Mouse (Mus musculus): Measurements from ENCODE around the gene Rapgef4. TPM values are rescaled to one million over a fixed set of nuclear protein-coding genes. Genes with fewer than 3 reads are reported as not detected.

Gene Rapgef4
- polyA plus RNA-seq, 1 experiment from 2014 or later = not detected

DNA sequence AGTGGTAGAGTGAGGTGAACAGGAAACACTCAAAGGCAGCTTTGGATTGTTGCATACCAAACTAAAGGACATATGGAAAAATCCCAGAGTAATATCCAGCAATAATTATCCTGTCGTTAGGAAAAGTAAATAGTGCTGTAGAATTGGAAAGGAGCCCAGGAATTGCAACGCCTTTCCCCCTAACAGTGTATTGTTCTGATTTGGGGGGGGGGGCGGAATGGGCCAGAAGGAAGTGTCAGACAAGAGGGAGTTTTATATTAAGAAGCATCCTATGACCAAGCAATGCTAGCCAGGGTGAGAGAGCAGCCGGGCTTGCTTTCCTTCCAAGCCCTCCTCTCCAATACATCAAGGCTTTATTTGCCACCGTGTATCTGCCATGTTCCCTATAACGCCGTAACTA lies 113.4 kb downstream of the Rapgef4 start:
- H3K27ac ChIP-seq = no peak overlapping the region
- no peaks in the 10 kb centered on the region for H3K36me3 ChIP-seq (ENCODE audit: inconsistent target)
- no peak overlapping the region for H3K4me3 ChIP-seq (ENCODE audit: inconsistent target)
- no peaks in the 10 kb centered on the region for H3K79me2 ChIP-seq (ENCODE audit: inconsistent target)
- WGBS (ENCODE audit: missing documents) = 92% methylated on average over 7 of the region's 7 CpGs

GRCm38 (mm10) chr2:72095002-72095401 lies 114.0 kb downstream of the Rapgef4 start:
- no peaks in the 10 kb centered on the region for H3K36me3 ChIP-seq (ENCODE audit: inconsistent target)
- WGBS (ENCODE audit: missing documents) = 82% methylated on average over 6 of the region's 6 CpGs
- H3K27ac ChIP-seq = no peak overlapping the region
- no peaks in the 10 kb centered on the region for H3K79me2 ChIP-seq (ENCODE audit: inconsistent target)
- no peak overlapping the region for H3K4me3 ChIP-seq (ENCODE audit: inconsistent target)

DNA sequence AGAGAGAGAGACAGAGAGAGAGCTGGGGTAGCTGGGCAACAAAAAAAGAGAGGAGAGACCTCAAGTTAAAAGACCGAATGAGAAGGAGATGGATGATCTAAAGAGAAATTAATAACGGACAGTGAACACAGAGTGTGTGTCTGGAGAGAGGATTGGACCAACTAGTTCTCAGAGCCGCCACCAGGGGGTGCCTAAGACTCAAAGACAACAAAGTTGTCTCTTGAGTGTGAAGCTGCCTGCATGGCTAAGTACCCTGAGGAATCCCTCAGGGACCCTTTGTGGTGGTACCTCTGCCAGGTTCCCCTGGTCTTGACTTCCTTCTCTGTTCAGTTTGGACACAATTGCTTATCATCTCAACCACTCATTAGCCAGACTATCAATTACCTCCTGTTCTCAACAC lies 115.3 kb downstream of the Rapgef4 start:
- H3K4me3 ChIP-seq (ENCODE audit: inconsistent target) = no peak overlapping the region
- no peak overlapping the region for H3K27ac ChIP-seq
- no peaks in the 10 kb centered on the region for H3K79me2 ChIP-seq (ENCODE audit: inconsistent target)
- 22% methylated on average over 3 of the region's 3 CpGs for WGBS (ENCODE audit: missing documents)
- no peaks in the 10 kb centered on the region for H3K36me3 ChIP-seq (ENCODE audit: inconsistent target)

- WGBS (ENCODE audit: missing documents) = 91% methylated on average over 8 of the region's 8 CpGs
- H3K27ac ChIP-seq = no peak overlapping the region
Observed at GRCm38 (mm10) chr2:72098366-72098765, 117.3 kb downstream of the Rapgef4 start.

GRCm38 (mm10) chr2:72104604-72105003 lies 123.6 kb downstream of the Rapgef4 start:
- H3K79me2 ChIP-seq (ENCODE audit: inconsistent target) = no peaks in the 10 kb centered on the region
- no peak overlapping the region for H3K27ac ChIP-seq
- H3K36me3 ChIP-seq (ENCODE audit: inconsistent target) = no peaks in the 10 kb centered on the region
- no peak overlapping the region for H3K4me3 ChIP-seq (ENCODE audit: inconsistent target)
- WGBS (ENCODE audit: missing documents) = 90% methylated on average over 8 of the region's 8 CpGs

More at GRCm38 (mm10) chr2:72098366-72098765, 117.3 kb downstream of the Rapgef4 start:
- H3K36me3 ChIP-seq (ENCODE audit: inconsistent target) = no peaks in the 10 kb centered on the region
- no peak overlapping the region for H3K4me3 ChIP-seq (ENCODE audit: inconsistent target)
- no peaks in the 10 kb centered on the region for H3K79me2 ChIP-seq (ENCODE audit: inconsistent target)

GRCm38 (mm10) chr2:72107525-72108180 lies 126.6 kb downstream of the Rapgef4 start:
- no peak overlapping the region for H3K27ac ChIP-seq
- H3K36me3 ChIP-seq (ENCODE audit: inconsistent target) = no peaks in the 10 kb centered on the region
- H3K79me2 ChIP-seq (ENCODE audit: inconsistent target) = no peaks in the 10 kb centered on the region
- 88% methylated on average over 12 of the region's 12 CpGs for WGBS (ENCODE audit: missing documents)
- H3K4me3 ChIP-seq (ENCODE audit: inconsistent target) = no peak overlapping the region

GRCm38 (mm10) chr2:72108448-72109312 lies 127.6 kb downstream of the Rapgef4 start:
- no peak overlapping the region for H3K4me3 ChIP-seq (ENCODE audit: inconsistent target)
- no peak overlapping the region for H3K27ac ChIP-seq
- 90% methylated on average over 4 of the region's 4 CpGs for WGBS (ENCODE audit: missing documents)
- no peaks in the 10 kb centered on the region for H3K79me2 ChIP-seq (ENCODE audit: inconsistent target)
- no peaks in the 10 kb centered on the region for H3K36me3 ChIP-seq (ENCODE audit: inconsistent target)

GRCm38 (mm10) chr2:72110404-72110803 lies 129.4 kb downstream of the Rapgef4 start:
- Histone ChIP-seq H3K36me3 (ENCODE audit: inconsistent target) (no peaks in the 10 kb centered on the region), H3K79me2 (ENCODE audit: inconsistent target) (no peaks in the 10 kb centered on the region), H3K4me3 (ENCODE audit: inconsistent target) (no peak overlapping the region), H3K27ac (no peak overlapping the region)
- 32% methylated on average over 5 of the region's 5 CpGs for WGBS (ENCODE audit: missing documents)

- H3K27ac ChIP-seq = no peak overlapping the region
- WGBS (ENCODE audit: missing documents) = 98% methylated on average over 5 of the region's 5 CpGs
- H3K79me2 ChIP-seq (ENCODE audit: inconsistent target) = no peaks in the 10 kb centered on the region
- H3K36me3 ChIP-seq (ENCODE audit: inconsistent target) = no peaks in the 10 kb centered on the region
- no peak overlapping the region for H3K4me3 ChIP-seq (ENCODE audit: inconsistent target)
Observed at GRCm38 (mm10) chr2:72113716-72114115, 132.7 kb downstream of the Rapgef4 start.

DNA sequence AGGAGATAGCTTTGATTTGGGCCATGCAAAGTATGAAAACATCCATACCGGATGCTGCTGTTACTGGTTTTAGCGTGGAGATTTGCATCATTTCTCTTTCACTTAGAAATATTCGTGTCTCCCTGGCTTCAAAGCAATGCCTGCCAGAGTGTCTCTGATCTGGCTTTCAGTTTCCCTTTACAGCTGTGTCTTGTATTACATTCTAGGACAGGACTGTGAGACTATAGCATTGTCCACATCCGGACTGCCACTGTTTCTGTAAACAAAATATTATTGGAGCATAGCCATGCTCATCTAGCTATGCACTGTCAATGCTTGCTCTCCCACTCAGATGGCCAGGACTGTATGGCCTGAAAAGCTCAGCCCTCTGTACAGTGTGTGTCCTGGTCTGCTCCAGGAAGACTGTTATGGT lies 133.1 kb downstream of the Rapgef4 start:
- Histone ChIP-seq H3K79me2 (ENCODE audit: inconsistent target) (no peaks in the 10 kb centered on the region), H3K4me3 (ENCODE audit: inconsistent target) (no peak overlapping the region), H3K36me3 (ENCODE audit: inconsistent target) (no peaks in the 10 kb centered on the region), H3K27ac (no peak overlapping the region)
- 28% methylated on average over 4 of the region's 4 CpGs for WGBS (ENCODE audit: missing documents)

- Histone ChIP-seq H3K79me2 (ENCODE audit: inconsistent target) (no peaks in the 10 kb centered on the region), H3K27ac (no peak overlapping the region), H3K36me3 (ENCODE audit: inconsistent target) (no peaks in the 10 kb centered on the region), H3K4me3 (ENCODE audit: inconsistent target) (no peak overlapping the region)
- WGBS (ENCODE audit: missing documents) = 82% methylated on average over 7 of the region's 7 CpGs
Observed at GRCm38 (mm10) chr2:72116103-72116502, 135.1 kb downstream of the Rapgef4 start.

- no peaks in the 10 kb centered on the region for H3K79me2 ChIP-seq (ENCODE audit: inconsistent target)
- H3K27ac ChIP-seq = no peak overlapping the region
- no peak overlapping the region for H3K4me3 ChIP-seq (ENCODE audit: inconsistent target)
- no peaks in the 10 kb centered on the region for H3K36me3 ChIP-seq (ENCODE audit: inconsistent target)
- 83% methylated on average over 5 of the region's 5 CpGs for WGBS (ENCODE audit: missing documents)
Observed at GRCm38 (mm10) chr2:72116698-72117097, 135.7 kb downstream of the Rapgef4 start.

- H3K36me3 ChIP-seq (ENCODE audit: inconsistent target) = no peaks in the 10 kb centered on the region
- WGBS (ENCODE audit: missing documents) = 40% methylated on average over 15 of the region's 15 CpGs
- no peak overlapping the region for H3K27ac ChIP-seq
- no peaks in the 10 kb centered on the region for H3K79me2 ChIP-seq (ENCODE audit: inconsistent target)
- no peak overlapping the region for H3K4me3 ChIP-seq (ENCODE audit: inconsistent target)
Observed at GRCm38 (mm10) chr2:72117138-72118011, 136.3 kb downstream of the Rapgef4 start.

GRCm38 (mm10) chr2:72120211-72120610 lies 139.2 kb downstream of the Rapgef4 start:
- no peak overlapping the region for H3K4me3 ChIP-seq (ENCODE audit: inconsistent target)
- 76% methylated on average over 6 of the region's 6 CpGs for WGBS (ENCODE audit: missing documents)
- no peak overlapping the region for H3K27ac ChIP-seq
- no peaks in the 10 kb centered on the region for H3K79me2 ChIP-seq (ENCODE audit: inconsistent target)
- no peaks in the 10 kb centered on the region for H3K36me3 ChIP-seq (ENCODE audit: inconsistent target)

Measured in macrophage (primary cell).